Mouse (Mus musculus) midbrain, embryonic 13.5 days (tissue): Measurements from ENCODE around the gene Psmb3. TPM values are rescaled to one million over a fixed set of nuclear protein-coding genes. Genes with fewer than 3 reads are reported as not detected.

Experiments used
- ATAC-seq: fragments of 200-750 bp; cut with Nextera tagmentation; 2 replicates; pipeline ENCODE4 v1.8.0; 2017; ENCODE audit warnings: mild to moderate bottlenecking, moderate TSS enrichment, moderate library complexity
- H3K27ac ChIP-seq: fragments of 300-500 bp; sonication (generic); 2 replicates; pipeline ENCODE4 v1.5.1; 2015; ENCODE audit warnings: inconsistent platforms, mild to moderate bottlenecking, moderate library complexity
- H3K27me3 ChIP-seq: fragments of 300-500 bp; sonication (generic); 2 replicates; pipeline ENCODE4 v1.6.1; 2015; ENCODE audit warnings: mild to moderate bottlenecking, inconsistent platforms
- H3K36me3 ChIP-seq: fragments of 300-500 bp; sonication (generic); 2 replicates; pipeline ENCODE4 v1.6.1; 2015; ENCODE audit warnings: mild to moderate bottlenecking, inconsistent platforms
- H3K4me1 ChIP-seq: fragments of 300-500 bp; sonication (generic); replicated peaks from 2 replicates; pipeline ENCODE4 v1.6.1; 2015; ENCODE audit warnings: inconsistent platforms
- H3K4me2 ChIP-seq: fragments of 300-500 bp; sonication (generic); replicated peaks from 2 replicates; pipeline ENCODE4 v1.6.1; 2015; ENCODE audit warnings: moderate library complexity, mild to moderate bottlenecking, inconsistent platforms
- H3K4me3 ChIP-seq: fragments of 300-500 bp; sonication (generic); replicated peaks from 2 replicates; pipeline ENCODE4 v1.5.1; 2015; ENCODE audit warnings: mild to moderate bottlenecking, inconsistent platforms
- H3K9ac ChIP-seq: fragments of 300-500 bp; sonication (generic); replicated peaks from 2 replicates; pipeline ENCODE4 v1.6.1; 2015; ENCODE audit warnings: mild to moderate bottlenecking, inconsistent platforms
- H3K9me3 ChIP-seq: fragments of 300-500 bp; sonication (generic); 2 replicates; pipeline ENCODE4 v1.6.1; 2016; ENCODE audit warnings: mild to moderate bottlenecking, inconsistent platforms
- WGBS: fragments of 180-500 bp; shearing (Covaris S2); methylation state at CpG from one replicate; pipeline ENCODE4 v1.1.7; 2015; 5-methylcytosine and 5-hydroxymethylcytosine counted together
- polyA plus RNA-seq: library from polyadenylated mRNA; unstranded; fragments of >200 nt; fragmentation: Nextera tagmentation; extraction: Ambion mirVana; gene quantifications from 2 replicates; pipeline ENCODE4 v1.2.1, GENCODE M21; 2015

Psmb3 gene
- polyA plus RNA-seq, 1 experiment from 2014 or later: 503 TPM

DNA sequence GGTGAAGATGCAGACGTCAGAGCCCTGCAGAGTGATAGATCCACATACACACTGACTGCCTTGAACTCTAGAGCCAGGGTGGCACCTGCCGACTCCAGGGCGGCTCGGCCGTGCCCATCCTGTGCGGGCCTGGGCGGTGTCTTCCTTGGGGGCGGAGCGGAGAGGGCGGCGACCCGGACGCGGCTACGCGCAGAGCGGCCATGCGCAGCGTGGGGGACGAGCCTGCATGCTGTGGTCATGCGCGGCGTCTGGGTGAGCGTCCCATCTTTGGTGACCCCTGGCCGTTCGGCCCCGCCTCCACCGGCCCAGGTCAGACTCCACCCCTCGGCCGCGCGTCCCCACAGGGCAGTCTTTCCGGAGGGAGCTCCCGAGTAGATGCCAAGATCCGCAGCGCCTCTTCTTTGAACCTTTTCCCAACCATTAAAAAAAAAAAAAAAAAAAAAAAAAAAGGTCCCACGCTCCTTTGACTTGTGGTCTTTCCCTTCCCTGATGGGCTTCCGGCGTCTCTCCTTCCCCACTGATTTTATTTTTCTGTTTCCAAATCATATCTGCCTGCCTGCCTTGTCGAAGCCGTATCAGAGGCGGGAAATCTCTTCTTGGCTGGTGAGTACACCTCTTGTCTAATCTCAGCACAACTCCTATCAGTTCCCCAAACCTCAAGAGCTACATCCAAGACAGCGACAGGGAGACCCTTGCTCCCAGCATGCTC, 17.4 kb upstream of the Psmb3 start, which contains the start of gene Cisd3:
Gene Cisd3 (plus strand): TSS at position 214 of the 709 bp plus-strand sequence.
- H3K27me3 ChIP-seq: 0 out of 2 replicates have a peak, but pooled peaks cover 3% of the 10 kb centered on the region
- WGBS: 1% methylated on average over 40 of the region's 43 CpGs

GRCm38 (mm10) chr11:97686322-97686908, 16.8 kb upstream of the Psmb3 start:
- 73% methylated on average over 11 of the region's 11 CpGs for WGBS
- 0 out of 2 replicates have a peak, but pooled peaks cover 3% of the 10 kb centered on the region for H3K27me3 ChIP-seq
- H3K9me3 ChIP-seq: no peaks in the 10 kb centered on the region
- no peak for ATAC-seq
- H3K36me3 ChIP-seq: peaks cover 41% of the 10 kb centered on the region
- peak overlapping the region; percentile 67 for H3K4me2 ChIP-seq
- peak overlapping the region; percentile 46 for H3K9ac ChIP-seq
- no peak overlapping the region for H3K27ac ChIP-seq
- H3K4me3 ChIP-seq: peak overlapping the region; percentile 35
- peaks cover 19% of the 10 kb centered on the region for H3K4me1 ChIP-seq

More for the DNA sequence above, 17.4 kb upstream of the Psmb3 start, which contains the start of gene Cisd3:
- H3K9me3 ChIP-seq: no peaks in the 10 kb centered on the region
- ATAC-seq: peak; percentile 63
- 0 out of 2 replicates have a peak within 1 kb of the TSS, but pooled peaks have one; percentile 14 for H3K27ac ChIP-seq
- H3K4me1 ChIP-seq: peaks cover 19% of the 10 kb centered on the region
- peaks cover 40% of the 10 kb centered on the region for H3K36me3 ChIP-seq
- H3K9ac ChIP-seq: peak within 1 kb of the TSS; percentile 46
- peak within 1 kb of the TSS; percentile 67 for H3K4me2 ChIP-seq
- peak within 1 kb of the TSS; percentile 35 for H3K4me3 ChIP-seq

DNA sequence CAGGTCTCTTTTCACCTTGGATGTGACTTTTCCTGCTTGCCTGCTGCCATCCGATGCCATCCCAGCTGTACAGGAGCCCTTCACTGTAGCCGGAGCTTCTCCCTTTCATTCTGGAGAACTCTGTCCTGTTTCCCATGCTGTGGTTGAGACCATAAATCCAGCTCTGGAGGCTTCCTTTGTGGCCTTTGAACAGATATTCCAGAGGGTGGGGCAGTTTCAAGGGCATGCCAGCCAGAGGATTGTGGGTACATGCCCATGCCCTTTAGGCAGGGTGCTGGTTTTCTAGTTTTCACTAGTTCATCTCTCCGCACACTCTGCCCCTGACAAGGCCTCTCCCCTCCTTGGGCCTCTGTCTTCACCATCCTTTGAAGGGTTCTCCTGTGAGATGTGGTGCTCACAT, 16.1 kb upstream of the Psmb3 start:
- 95% methylated on average over 3 of the region's 3 CpGs for WGBS
- ATAC-seq: no peak
- Histone ChIP-seq H3K4me1 (peaks cover 19% of the 10 kb centered on the region), H3K36me3 (peaks cover 41% of the 10 kb centered on the region), H3K9me3 (no peaks in the 10 kb centered on the region), H3K4me2 (no peak overlapping the region), H3K27me3 (0 out of 2 replicates have a peak, but pooled peaks cover 3% of the 10 kb centered on the region), H3K9ac (no peak overlapping the region), H3K4me3 (no peak overlapping the region), H3K27ac (0 out of 2 replicates have a peak overlapping the region, but pooled peaks have one; percentile 14)

DNA sequence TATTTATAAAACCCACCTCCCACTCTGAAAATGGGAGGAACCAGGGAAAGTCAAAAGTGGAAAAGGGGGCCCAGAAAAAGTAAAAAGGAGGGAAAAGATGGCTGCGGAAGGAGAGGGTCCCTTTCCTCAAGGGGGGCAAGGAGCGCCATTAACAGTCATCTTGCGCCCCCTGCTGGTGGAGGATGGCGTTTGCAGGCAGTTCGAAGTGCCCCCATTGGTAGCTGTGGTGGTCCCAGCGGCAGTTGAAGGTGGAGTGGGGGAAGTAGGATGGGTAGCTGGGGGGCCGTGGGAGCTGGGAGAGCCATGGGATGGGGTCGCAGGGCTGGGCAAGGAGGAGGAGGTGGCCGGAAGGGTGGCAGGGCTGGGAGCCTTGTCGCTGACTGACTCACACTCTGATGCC, 13.3 kb upstream of the Psmb3 start:
- no peak overlapping the region for H3K27ac ChIP-seq
- 0 out of 2 replicates have a peak, but pooled peaks cover 3% of the 10 kb centered on the region for H3K27me3 ChIP-seq
- no peak overlapping the region for H3K4me2 ChIP-seq
- no peaks in the 10 kb centered on the region for H3K9me3 ChIP-seq
- no peak overlapping the region for H3K9ac ChIP-seq
- 27% methylated on average over 10 of the region's 10 CpGs for WGBS
- H3K36me3 ChIP-seq: peaks cover 47% of the 10 kb centered on the region
- no peak overlapping the region for H3K4me3 ChIP-seq
- H3K4me1 ChIP-seq: peaks cover 34% of the 10 kb centered on the region
- 0 out of 2 replicates have a peak, but pooled peaks have one; percentile 7 for ATAC-seq

- Histone ChIP-seq H3K36me3 (peaks cover 36% of the 10 kb centered on the region), H3K4me2 (peak overlapping the region; percentile 94), H3K4me3 (no peak overlapping the region), H3K4me1 (peaks cover 52% of the 10 kb centered on the region), H3K27ac (peak overlapping the region; percentile 82), H3K27me3 (no peaks in the 10 kb centered on the region), H3K9ac (no peak overlapping the region), H3K9me3 (no peaks in the 10 kb centered on the region)
- 78% methylated on average over 4 of the region's 4 CpGs for WGBS
- no peak for ATAC-seq
These were observed 8.8 kb upstream of the Psmb3 start for GRCm38 (mm10) chr11:97694435-97694834.

- no peaks in the 10 kb centered on the region for H3K27me3 ChIP-seq
- peak overlapping the region; percentile 61 for H3K9ac ChIP-seq
- peak; percentile 15; the same call in 1 of the 2 replicates for ATAC-seq
- no peaks in the 10 kb centered on the region for H3K9me3 ChIP-seq
- peaks cover 32% of the 10 kb centered on the region for H3K36me3 ChIP-seq
- 40% methylated on average over 17 of the region's 17 CpGs for WGBS
- peak overlapping the region; percentile 82 for H3K27ac ChIP-seq
- H3K4me3 ChIP-seq: peak overlapping the region; percentile 77
- H3K4me2 ChIP-seq: peak overlapping the region; percentile 94
- peaks cover 52% of the 10 kb centered on the region for H3K4me1 ChIP-seq
These were observed 8.1 kb upstream of the Psmb3 start for GRCm38 (mm10) chr11:97694921-97695711.

GRCm38 (mm10) chr11:97695712-97696401, 7.3 kb upstream of the Psmb3 start:
- peaks cover 25% of the 10 kb centered on the region for H3K36me3 ChIP-seq
- WGBS: 18% methylated on average over 9 of the region's 9 CpGs
- no peaks in the 10 kb centered on the region for H3K27me3 ChIP-seq
- H3K9me3 ChIP-seq: no peaks in the 10 kb centered on the region
- H3K4me1 ChIP-seq: peaks cover 54% of the 10 kb centered on the region
- H3K27ac ChIP-seq: peak overlapping the region; percentile 82
- H3K4me3 ChIP-seq: peak overlapping the region; percentile 77
- ATAC-seq: no peak
- peak overlapping the region; percentile 61 for H3K9ac ChIP-seq
- peak overlapping the region; percentile 94 for H3K4me2 ChIP-seq

- Histone ChIP-seq H3K4me1 (peaks cover 62% of the 10 kb centered on the region), H3K27ac (peak overlapping the region; percentile 82), H3K9ac (peak overlapping the region; percentile 96; the same call in 1 of the 2 replicates)
These were observed 6.5 kb upstream of the Psmb3 start for GRCm38 (mm10) chr11:97696669-97697068.

GRCm38 (mm10) chr11:97697199-97697890, 5.9 kb upstream of the Psmb3 start:
- H3K27me3 ChIP-seq: no peaks in the 10 kb centered on the region
- H3K27ac ChIP-seq: peak overlapping the region; percentile 99
- H3K4me2 ChIP-seq: peak overlapping the region; percentile 94
- H3K4me1 ChIP-seq: peaks cover 68% of the 10 kb centered on the region
- no peaks in the 10 kb centered on the region for H3K9me3 ChIP-seq
- ATAC-seq: no peak
- peaks cover 10% of the 10 kb centered on the region for H3K36me3 ChIP-seq
- peak overlapping the region; percentile 77 for H3K4me3 ChIP-seq
- WGBS: 55% methylated on average over 11 of the region's 11 CpGs
- H3K9ac ChIP-seq: peak overlapping the region; percentile 96

More at GRCm38 (mm10) chr11:97696669-97697068, 6.5 kb upstream of the Psmb3 start:
- ATAC-seq: no peak
- Histone ChIP-seq H3K4me3 (peak overlapping the region; percentile 77), H3K9me3 (no peaks in the 10 kb centered on the region), H3K4me2 (peak overlapping the region; percentile 94), H3K27me3 (no peaks in the 10 kb centered on the region), H3K36me3 (peaks cover 16% of the 10 kb centered on the region)
- WGBS: 78% methylated on average over 8 of the region's 8 CpGs

- Histone ChIP-seq H3K36me3 (peaks cover 3% of the 10 kb centered on the region; the same call in 1 of the 2 replicates), H3K4me1 (peaks cover 68% of the 10 kb centered on the region), H3K4me3 (peak overlapping the region; percentile 77)
These were observed 5.2 kb upstream of the Psmb3 start for GRCm38 (mm10) chr11:97697891-97698529.

More at GRCm38 (mm10) chr11:97697891-97698529, 5.2 kb upstream of the Psmb3 start:
- H3K9ac ChIP-seq: peak overlapping the region; percentile 96
- H3K9me3 ChIP-seq: no peaks in the 10 kb centered on the region
- H3K4me2 ChIP-seq: peak overlapping the region; percentile 94
- WGBS: under 1% methylated on average over 14 of the region's 14 CpGs
- no peaks in the 10 kb centered on the region for H3K27me3 ChIP-seq
- no peak for ATAC-seq
- H3K27ac ChIP-seq: peak overlapping the region; percentile 99
